Mouse (Mus musculus) common myeloid progenitor, adult 5-6 weeks (primary cell): ENCODE data around the gene Tmx2. TPM values are rescaled to one million over a fixed set of nuclear protein-coding genes. Genes with fewer than 3 reads are reported as not detected.
A peak's percentile ranks its signal among the peaks of the same experiment; 100 is the strongest.

Experiments used
- ATAC-seq: replicated peaks from 2 replicates; pipeline ENCODE4 v1.8.0; 2016; ENCODE audit warnings: low read depth, mild to moderate bottlenecking, moderate TSS enrichment, inconsistent platforms; ENCODE audit not compliant: poor library complexity, severe bottlenecking
- total RNA-seq: library from RNA; stranded (forward); fragments of 200-1000, 187-1606 nt; gene quantifications from 2 replicates; pipeline ENCODE4 v1.2.3, GENCODE M21; 2017

Tmx2 gene
- total RNA-seq, 1 experiment from 2014 or later, result 44.1 TPM

GRCm38 (mm10) chr2:84646138-84646537, 32.8 kb downstream of the Tmx2 start:
- no peak for ATAC-seq

GRCm38 (mm10) chr2:84640833-84641232, 38.1 kb downstream of the Tmx2 start:
- no peak for ATAC-seq

- no peak for ATAC-seq
Observed at GRCm38 (mm10) chr2:84638428-84639220, 40.3 kb downstream of the Tmx2 start.

- no peak for ATAC-seq
Observed at GRCm38 (mm10) chr2:84637452-84638165, 41.3 kb downstream of the Tmx2 start.

GRCm38 (mm10) chr2:84636231-84636741, 42.7 kb downstream of the Tmx2 start:
- ATAC-seq, result no peak

GRCm38 (mm10) chr2:84635611-84636010, 43.3 kb downstream of the Tmx2 start:
- ATAC-seq, result peak; percentile 49

GRCm38 (mm10) chr2:84634934-84635482, 43.9 kb downstream of the Tmx2 start:
- no peak for ATAC-seq

GRCm38 (mm10) chr2:84634006-84634405, 44.9 kb downstream of the Tmx2 start:
- ATAC-seq, result no peak

- ATAC-seq, result peak; percentile 26
Observed at GRCm38 (mm10) chr2:84632999-84633398, 45.9 kb downstream of the Tmx2 start.

- ATAC-seq, result no peak
Observed at GRCm38 (mm10) chr2:84632001-84632400, 46.9 kb downstream of the Tmx2 start.

- no peak for ATAC-seq
Observed at GRCm38 (mm10) chr2:84627036-84627435, 51.9 kb downstream of the Tmx2 start.

GRCm38 (mm10) chr2:84626366-84626975, 52.5 kb downstream of the Tmx2 start:
- 0 out of 2 replicates have a peak, but pooled peaks have one; percentile 29 for ATAC-seq

GRCm38 (mm10) chr2:84624201-84624600, 54.7 kb downstream of the Tmx2 start:
- ATAC-seq, result no peak

GRCm38 (mm10) chr2:84623428-84624119, 55.4 kb downstream of the Tmx2 start:
- peak; percentile 37 for ATAC-seq

- peak; percentile 20; the same call in 1 of the 2 replicates for ATAC-seq
Observed at GRCm38 (mm10) chr2:84622668-84623067, 56.3 kb downstream of the Tmx2 start.

Other genes with a start within 250 kb of the Tmx2 start
- 50.3 and 86.0 TPM in 2 replicates for gene Tfpi, start 202.4 kb downstream of the Tmx2 start, total RNA-seq
- 28.7 and 29.9 TPM in 2 replicates for gene Ctnnd1, start 28.4 kb downstream of the Tmx2 start, total RNA-seq
- 0.05 TPM in 1 of 2 replicates, not detected in the other for gene Btbd18, start 20.1 kb downstream of the Tmx2 start, total RNA-seq
- 74.6 and 105 TPM in 2 replicates for gene Selenoh, start 8.4 kb downstream of the Tmx2 start, total RNA-seq
- gene Gm28635, start 1.1 kb downstream of the Tmx2 start, total RNA-seq, result 6.6 TPM in 1 of 2 replicates, not detected in the other
- 33.2 and 39.2 TPM in 2 replicates for gene Med19, start 738 bp downstream of the Tmx2 start, total RNA-seq
- gene Zdhhc5, start 36.0 kb upstream of the Tmx2 start, total RNA-seq, result 28.9 and 37.0 TPM in 2 replicates
- 32.5 and 33.7 TPM in 2 replicates for gene Clp1, start 48.2 kb upstream of the Tmx2 start, total RNA-seq
- 0.27 and 1.5 TPM in 2 replicates for gene Ypel4, start 54.9 kb upstream of the Tmx2 start, total RNA-seq
- 2.8 TPM in 1 of 2 replicates, not detected in the other for gene Gm19426, start 64.5 kb upstream of the Tmx2 start, total RNA-seq
- gene Serping1, start 96.3 kb upstream of the Tmx2 start, total RNA-seq, result not detected in 2 replicates
- gene Ube2l6, start 119.7 kb upstream of the Tmx2 start, total RNA-seq, result 20.6 and 24.7 TPM in 2 replicates
- gene Smtnl1, start 143.5 kb upstream of the Tmx2 start, total RNA-seq, result not detected in 2 replicates
- 43.7 and 48.9 TPM in 2 replicates for gene Timm10, start 147.9 kb upstream of the Tmx2 start, total RNA-seq
- gene Slc43a1, start 159.7 kb upstream of the Tmx2 start, total RNA-seq, result 21.0 and 23.4 TPM in 2 replicates
- gene Rtn4rl2, start 207.6 kb upstream of the Tmx2 start, total RNA-seq, result not detected in 2 replicates